Mouse (Mus musculus): ENCODE results near the gene Prkcb.

DNA sequence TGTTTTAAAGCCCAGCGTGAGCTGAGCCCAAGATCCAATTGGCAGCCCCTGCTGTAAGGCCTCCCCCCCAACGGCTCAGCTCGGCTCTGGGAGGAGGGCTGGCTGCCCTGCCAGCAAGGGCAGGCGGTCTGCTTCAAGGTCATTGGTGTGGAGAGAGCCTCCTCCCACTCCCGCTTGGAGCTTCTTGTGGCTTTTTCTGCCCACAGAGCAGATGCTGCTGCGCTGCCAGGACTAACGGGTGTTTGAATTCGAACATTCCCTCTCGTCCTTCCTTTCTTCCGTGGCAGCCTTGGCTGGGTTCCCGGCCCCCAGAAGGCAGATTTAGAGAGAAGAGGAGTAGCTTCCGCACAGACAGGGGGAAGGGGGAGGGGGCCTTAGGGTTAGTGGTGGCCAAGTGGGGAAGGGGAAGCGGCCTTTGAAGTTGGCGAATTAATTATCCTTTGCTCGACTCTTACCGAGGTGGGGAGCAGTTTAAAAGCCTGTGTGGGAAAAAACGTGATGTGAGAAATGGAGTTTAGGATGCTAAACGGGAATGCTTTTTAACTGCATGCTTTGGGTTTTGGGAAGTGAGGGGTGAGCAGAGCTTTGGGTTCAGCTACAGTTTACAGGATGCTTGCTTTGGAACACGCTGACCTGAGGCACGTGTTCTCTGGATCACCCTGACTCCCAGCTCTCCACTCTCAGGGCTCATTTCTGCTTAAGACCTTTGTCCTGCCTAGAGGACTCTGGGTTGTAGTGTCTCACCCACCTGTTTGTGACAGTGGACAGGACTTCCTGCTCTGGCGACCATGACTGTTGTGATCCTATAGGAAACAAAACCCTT lies 116.2 kb downstream of the Prkcb start:
- no peak for TF ChIP-seq CTCF (IDR thresholded peaks at IDR 0.05; ENCODE audit: borderline replicate concordance, extremely low read depth, insufficient read depth, insufficient read length)
- no peak for TF ChIP-seq POLR2A (IDR thresholded peaks at IDR 0.05; ENCODE audit: borderline replicate concordance, extremely low read depth, insufficient read depth, insufficient read length, poor library complexity, severe bottlenecking)
